Mouse (Mus musculus) gastrocnemius, postnatal 10 days (tissue): ENCODE measurements at regions not wholly inside any gene's neighbourhood (a gene's known extent, or its start where the extent isn't known, plus 50 kb on each side); places are given as distances from the start of the nearest gene placed in this dataset.
A peak's percentile ranks its signal among the peaks of the same experiment; 100 is the strongest.

Experiments used
- DNase-seq: peaks from one replicate; pipeline ENCODE4 v3.0.0; 2021; ENCODE audit warnings: mixed read lengths

DNA sequence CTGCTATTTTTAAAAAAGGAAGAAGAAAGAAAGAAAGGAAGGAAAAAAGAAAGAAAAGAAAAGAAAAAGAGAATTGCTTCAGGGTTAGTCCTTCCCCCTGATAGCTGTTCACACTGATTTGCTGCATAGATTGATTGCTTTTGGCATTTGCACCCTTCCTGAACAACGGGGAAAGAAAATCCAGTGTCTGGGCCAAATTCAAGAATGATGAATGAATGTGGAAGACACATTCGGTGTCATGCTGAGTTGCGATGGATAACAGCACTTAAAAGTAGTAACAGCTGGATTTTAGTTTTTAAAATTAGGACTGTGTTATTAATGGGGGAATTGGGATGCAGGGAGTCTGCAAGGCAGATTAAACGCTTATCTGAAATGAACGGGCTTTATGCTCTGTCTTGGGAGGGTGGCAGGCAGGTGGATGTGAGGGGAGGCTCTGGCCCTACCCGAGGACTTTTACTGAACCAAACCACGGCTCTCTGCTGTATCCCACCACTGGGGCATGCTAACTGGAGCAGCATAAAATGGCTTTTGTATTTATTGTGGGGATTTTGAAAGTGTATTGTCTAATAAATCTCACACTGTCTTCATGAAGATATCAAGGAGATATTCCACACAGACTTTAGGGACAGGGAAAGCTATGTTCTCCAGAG is 114.4 kb downstream of the Lca5 start:
- no peak for DNase-seq

DNA sequence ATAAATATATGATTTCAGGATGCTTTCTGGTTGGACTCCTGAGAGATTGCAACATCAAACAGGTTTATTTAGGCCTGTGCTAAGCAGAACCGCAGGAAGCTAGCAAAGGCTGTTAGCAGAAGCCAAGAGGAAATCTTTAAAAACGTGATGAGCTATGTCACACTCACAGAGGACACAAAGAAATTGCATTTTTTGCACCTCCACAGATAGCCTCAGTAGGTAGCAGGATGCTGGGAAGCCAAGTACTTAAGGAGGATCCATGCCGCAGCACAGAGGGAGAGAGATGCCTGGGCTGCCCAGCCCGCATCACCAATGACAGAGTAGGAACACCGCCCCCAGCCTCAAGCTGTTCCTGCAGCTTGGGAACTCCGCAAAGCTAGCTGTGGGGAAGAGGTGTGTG is 115.0 kb downstream of the Lca5 start:
- DNase-seq: no peak

DNA sequence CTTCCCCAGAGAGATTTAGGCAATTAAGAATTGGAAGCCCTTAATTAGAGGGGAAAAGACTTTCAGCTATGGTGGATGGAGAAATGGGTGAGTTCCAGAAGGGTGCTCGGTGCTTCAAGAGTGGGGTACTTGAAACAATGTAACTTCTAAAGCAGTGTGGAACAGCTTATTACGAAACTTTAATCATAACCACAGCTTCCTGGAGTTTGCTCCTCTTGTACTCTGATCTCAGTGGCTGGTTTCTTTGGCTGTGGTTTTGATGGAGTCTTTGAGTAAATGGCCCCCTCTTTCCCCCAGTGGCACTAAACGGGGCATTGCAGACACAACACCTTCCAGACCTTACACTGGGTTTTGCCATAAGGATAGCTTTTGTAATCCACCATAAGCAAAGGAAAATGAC is 116.6 kb downstream of the Lca5 start:
- no peak for DNase-seq

GRCm38 (mm10) chr9:83322991-83323583 is 117.8 kb downstream of the Lca5 start:
- DNase-seq: no peak

- DNase-seq: no peak
These were observed 119.1 kb downstream of the Lca5 start for GRCm38 (mm10) chr9:83321793-83322192.

- DNase-seq: no peak
These were observed 120.1 kb downstream of the Lca5 start for GRCm38 (mm10) chr9:83320834-83321233.

DNA sequence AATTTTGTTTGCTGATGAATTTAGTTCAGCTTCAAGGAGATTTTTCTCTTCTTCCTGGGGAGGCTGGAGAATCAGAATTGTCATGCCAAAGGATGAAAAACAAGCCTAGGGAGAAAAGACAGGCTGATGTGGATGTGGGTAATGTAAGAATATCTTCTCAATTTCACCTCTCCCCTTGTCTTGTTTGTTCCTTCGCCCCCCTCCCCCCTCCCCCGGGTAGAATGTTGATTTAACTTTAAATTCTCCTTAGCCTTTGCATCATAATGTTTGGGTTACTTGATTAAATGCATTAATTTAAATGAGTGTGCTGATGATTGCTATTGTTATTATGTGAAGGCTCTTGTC is 124.1 kb downstream of the Lca5 start:
- DNase-seq: no peak

GRCm38 (mm10) chr9:83315941-83316817 is 124.7 kb downstream of the Lca5 start:
- DNase-seq: peak; percentile 25

GRCm38 (mm10) chr9:83308771-83309170 is 132.2 kb downstream of the Lca5 start:
- no peak for DNase-seq

GRCm38 (mm10) chr9:83308092-83308491 is 132.8 kb downstream of the Lca5 start:
- DNase-seq: no peak

- no peak for DNase-seq
These were observed 133.5 kb downstream of the Lca5 start for GRCm38 (mm10) chr9:83307349-83307938.

GRCm38 (mm10) chr9:83304925-83305324 is 136.0 kb downstream of the Lca5 start:
- no peak for DNase-seq

DNA sequence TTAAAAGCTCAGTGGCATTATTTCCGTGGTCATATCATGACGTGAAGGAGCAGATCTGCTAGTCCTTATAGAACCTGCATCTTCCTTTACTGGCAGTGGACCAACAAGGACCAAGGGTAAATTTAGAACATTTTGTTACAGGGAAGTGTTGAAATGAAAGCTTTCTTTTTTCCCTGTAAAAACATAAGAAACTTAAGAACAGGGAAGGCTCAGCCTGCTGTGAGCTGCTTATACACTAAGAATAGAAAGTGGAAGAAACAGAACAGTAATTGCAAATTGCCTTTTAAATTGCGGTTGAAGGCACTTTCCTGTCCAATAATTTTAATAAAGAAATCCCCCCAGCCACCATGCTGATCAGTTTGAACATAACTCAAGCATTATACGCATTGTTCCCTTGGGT is 140.4 kb downstream of the Lca5 start:
- DNase-seq: no peak

DNA sequence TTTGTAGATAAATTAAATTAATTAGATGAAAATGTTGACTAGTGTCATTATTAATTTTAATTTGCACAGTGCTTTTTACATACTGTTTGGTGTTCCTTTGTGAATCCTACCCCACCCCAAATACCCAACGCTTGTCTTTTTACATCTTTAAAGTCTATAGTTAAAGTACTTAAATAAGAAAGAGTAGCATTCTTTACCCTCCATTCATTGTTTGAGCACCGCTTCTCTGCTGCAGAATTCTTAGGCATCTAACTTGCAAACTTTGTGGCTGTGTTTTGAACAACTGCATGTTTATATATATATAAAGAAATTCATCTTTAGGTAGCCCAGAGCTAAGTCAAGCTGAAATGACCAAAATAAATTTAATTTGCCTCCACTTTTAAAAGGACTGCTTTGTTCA is 140.9 kb downstream of the Lca5 start:
- no peak for DNase-seq

DNA sequence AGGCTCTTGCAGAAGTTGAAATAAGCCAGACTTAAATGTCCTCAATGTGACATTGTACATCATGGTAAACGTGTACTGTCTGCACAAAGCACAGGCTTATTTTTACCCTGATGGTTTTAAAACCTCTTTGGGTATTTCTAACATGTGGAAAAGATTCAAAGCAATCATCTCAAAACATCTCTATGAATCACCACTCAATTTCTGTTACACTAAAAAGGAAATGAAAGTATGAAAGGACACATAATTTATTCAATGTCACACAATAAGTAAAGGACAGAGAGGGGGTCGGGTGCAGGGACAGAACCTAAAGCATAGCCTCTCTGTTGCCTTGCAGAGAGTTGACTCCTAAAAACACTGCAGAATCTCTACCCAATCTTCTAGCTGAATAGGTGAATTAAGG is 141.3 kb downstream of the Lca5 start:
- no peak for DNase-seq

GRCm38 (mm10) chr9:83295453-83295852 is 145.5 kb downstream of the Lca5 start:
- DNase-seq: no peak

DNA sequence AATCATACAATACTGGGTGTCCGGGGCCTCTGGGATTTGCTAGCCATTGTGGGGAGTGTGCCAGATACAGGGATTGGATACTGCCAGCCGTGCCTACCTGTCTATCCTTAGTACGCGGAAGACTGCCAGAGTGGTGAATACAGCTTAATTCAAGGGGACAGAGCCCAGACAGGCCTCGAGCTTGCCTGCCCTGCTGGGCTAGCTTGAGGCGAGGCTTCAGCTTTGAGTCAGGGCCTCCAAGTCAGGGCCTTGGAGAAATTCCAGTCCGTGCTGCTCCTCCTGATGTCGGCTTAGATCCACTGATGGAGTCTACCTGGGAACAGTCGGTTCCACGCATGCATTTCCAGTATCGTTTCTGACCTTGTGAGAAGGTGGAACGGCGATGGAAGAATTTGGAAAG is 146.5 kb downstream of the Lca5 start:
- DNase-seq: no peak

- no peak for DNase-seq
These were observed 137.6 kb upstream of the Hmgn3 start for GRCm38 (mm10) chr9:83284097-83284496.

DNA sequence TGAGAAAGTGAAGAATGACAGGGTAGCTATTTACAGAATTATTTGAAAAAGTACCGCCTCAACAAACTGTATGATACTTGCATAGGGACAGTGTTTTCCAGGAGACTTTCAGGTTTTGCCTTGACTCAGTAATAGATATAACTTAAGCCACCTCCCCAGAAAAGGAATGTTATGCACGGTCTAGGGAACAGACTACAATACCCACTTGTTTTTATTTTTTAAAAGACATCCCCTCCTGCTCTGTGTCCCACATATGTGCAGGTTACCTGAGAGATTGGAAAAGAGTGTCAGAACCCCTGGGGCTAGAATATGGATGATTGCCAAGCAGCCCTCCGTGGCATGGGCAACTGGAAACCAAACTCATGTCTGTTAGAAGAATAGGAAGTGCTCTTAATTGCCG is 137.2 kb upstream of the Hmgn3 start:
- DNase-seq: no peak

GRCm38 (mm10) chr9:83283249-83283648 is 136.8 kb upstream of the Hmgn3 start:
- no peak for DNase-seq

- DNase-seq: no peak
These were observed 131.3 kb upstream of the Hmgn3 start for GRCm38 (mm10) chr9:83277791-83278190.

DNA sequence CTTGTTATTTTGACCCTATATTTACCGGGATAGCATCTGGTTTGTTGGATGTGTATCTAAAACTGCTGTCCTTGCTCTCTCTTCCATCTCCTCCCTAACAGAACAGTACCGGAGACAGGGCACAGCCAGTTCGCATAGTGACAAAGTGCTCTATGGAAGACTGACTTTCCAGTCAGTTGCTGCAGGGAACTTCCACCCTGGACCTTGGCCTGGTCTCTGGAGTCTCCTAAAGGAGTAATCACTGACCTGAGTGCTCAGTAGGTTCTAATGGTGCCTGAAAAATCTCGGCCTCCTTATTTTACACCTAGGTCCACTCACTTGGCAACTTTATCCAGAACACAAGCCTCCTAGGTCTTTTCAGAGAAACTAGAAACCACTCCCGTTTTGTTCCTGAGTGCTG is 130.9 kb upstream of the Hmgn3 start:
- no peak for DNase-seq

DNA sequence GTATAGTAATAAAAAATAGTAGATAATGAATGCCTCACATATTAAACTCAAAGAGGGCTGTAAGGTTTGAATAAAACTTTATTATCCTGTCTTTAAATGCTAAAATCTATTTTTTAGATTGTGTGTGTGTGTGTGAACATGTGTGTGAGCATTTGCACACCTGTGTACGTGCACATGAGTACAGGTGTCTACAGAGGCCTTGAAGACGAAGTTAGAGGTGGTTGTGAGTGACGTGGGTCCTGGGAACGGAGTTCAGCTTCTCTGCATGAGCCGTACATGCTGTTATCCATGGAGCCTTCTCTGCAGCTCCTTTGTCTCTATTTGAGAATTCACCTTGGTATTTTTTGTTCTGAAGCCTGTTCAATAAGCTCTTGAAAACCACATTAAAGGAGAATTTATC is 129.8 kb upstream of the Hmgn3 start:
- no peak for DNase-seq
